Mouse (Mus musculus): ENCODE measurements around the gene Dcaf12.

The Dcaf12 gene

GRCm38 (mm10) chr4:41313722-41314121, 967 bp downstream of the Dcaf12 start:
- no peak for ATAC-seq (ENCODE audit: insufficient number of reproducible peaks, low FRiP score, low TSS enrichment)

DNA sequence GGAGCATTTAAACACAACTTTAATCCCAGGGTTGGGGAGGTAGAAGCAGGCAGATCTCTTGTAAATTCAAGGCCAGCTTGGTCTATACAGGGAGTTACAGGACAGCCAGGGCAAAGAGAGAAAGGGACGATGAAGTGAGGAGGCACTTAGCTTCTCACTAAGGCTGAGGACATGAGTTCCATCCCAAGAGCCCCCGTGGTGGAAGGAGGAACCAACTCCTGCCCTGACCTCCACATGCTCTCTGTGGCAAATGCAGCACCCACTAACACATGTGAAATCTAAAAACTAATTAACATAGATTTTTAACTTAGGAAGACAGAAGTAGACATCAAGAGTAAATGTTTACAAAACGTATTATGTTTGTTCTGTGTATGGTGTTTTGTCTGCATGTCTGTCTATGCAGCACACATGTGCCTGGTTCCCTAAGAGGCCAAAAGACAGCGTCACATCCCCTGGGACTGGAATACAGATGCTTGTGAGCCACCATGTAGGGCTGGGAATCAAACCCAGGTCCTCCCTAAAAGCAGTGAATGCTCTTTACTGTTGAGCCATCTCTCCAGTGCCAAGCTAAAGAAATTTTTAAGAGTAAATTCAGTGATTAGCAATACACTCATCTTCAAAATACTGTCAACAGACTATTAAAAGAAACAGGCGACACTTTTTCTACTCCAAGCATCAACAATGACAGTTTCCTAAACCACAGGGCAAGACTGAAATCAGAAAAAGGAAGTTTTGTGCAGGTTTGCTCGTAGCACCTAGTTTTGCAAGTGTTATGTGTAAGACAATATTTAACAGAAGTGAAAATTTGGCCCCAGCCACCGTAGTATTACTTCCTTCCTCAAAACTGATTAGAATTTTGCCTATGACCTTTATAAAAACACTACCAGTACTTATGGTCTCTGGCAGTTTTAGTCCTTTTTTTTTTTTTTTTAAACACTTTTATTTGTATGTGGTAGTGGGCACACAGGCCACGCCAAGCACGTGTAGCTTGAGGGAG, 3.8 kb downstream of the Dcaf12 start:
- ATAC-seq (ENCODE audit: insufficient number of reproducible peaks, low FRiP score, low TSS enrichment) = no peak

DNA sequence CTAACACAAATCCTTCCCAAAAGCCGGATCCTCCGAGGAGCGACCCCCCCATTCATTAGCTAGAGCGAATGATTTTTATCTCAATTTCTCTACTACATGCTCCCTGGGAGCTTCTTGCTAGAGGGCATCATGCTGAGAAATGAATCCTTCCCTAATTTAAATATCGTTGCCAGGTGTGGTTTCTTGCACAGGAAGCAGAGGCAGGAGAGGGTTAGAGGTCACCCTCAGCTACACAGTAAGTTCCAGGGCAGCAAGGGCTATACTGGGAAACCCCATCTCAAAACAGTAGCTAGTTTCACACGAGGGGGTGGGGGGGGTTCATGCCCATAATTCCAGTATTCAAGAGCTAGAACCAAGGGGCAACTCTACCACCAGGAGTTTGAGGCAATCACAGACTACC, 7.3 kb downstream of the Dcaf12 start:
- no peak for ATAC-seq (ENCODE audit: insufficient number of reproducible peaks, low FRiP score, low TSS enrichment)

DNA sequence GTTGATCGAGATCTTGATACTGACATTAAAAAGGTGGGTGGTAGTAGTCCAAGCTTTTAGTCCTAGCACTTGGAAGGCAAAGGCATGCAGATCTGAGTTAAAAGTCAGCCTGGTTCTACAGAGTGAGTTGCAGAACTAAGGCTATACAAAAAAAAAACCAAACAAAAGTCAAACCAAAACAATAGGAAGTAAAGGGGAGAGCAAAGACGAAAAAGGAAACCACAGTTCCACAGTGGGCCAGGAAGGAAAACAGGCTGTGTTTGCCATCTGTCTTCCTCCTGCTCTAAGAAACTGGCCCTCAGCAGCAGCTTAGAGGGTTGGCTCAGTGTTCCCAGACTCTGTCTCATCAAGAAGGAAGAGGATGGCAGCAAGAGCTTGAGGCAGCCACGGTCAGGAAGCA, 10.4 kb downstream of the Dcaf12 start:
- ATAC-seq (ENCODE audit: insufficient number of reproducible peaks, low FRiP score, low TSS enrichment) = 0 out of 2 replicates have a peak, but pooled peaks have one; percentile 45

DNA sequence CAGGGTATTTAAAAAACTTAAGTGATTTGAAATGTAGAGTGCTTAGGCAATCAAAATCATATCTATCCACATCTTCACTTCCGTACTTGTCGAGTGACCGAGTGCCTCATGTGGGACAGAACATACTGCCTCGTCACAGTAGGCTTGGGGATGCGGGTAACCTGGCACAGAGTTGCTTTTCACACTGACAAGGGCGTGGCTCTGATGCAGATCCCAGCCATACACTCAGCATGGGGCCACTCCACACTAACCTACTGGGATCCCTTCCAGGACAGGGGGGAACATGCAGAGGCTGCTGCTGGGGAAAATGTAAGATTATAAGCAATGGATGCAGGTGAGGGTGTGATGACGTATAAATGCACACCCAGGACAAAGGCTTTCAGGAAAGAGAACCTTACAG, 11.0 kb downstream of the Dcaf12 start:
- no peak for ATAC-seq (ENCODE audit: insufficient number of reproducible peaks, low FRiP score, low TSS enrichment)

- no peak for ATAC-seq (ENCODE audit: insufficient number of reproducible peaks, low FRiP score, low TSS enrichment)
These were observed 15.7 kb downstream of the Dcaf12 start for GRCm38 (mm10) chr4:41298976-41299375.

GRCm38 (mm10) chr4:41295960-41296359, 18.7 kb downstream of the Dcaf12 start:
- no peak for ATAC-seq (ENCODE audit: insufficient number of reproducible peaks, low FRiP score, low TSS enrichment)

DNA sequence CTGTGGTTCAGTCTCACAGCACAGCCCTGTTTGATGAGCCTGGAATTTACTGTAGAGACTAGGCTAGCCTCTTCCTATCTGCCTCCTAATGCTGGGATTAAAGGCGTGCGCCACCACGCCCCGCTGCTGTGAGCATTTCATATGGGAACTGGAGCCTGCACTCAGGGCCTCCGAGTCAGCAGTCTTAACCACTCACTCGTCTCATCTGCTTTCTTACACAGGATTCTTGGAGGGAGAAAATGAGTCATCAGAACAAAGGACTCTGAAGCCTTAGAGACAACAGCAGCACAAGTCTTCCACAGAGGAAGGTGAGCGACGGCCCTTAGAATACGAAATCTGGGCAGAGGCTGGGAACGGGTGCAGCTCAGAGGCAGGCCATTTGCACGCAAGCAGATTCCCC, 19.2 kb downstream of the Dcaf12 start:
- ATAC-seq (ENCODE audit: insufficient number of reproducible peaks, low FRiP score, low TSS enrichment) = no peak

- ATAC-seq (ENCODE audit: insufficient number of reproducible peaks, low FRiP score, low TSS enrichment) = no peak
These were observed 20.8 kb downstream of the Dcaf12 start for GRCm38 (mm10) chr4:41293907-41294306.

DNA sequence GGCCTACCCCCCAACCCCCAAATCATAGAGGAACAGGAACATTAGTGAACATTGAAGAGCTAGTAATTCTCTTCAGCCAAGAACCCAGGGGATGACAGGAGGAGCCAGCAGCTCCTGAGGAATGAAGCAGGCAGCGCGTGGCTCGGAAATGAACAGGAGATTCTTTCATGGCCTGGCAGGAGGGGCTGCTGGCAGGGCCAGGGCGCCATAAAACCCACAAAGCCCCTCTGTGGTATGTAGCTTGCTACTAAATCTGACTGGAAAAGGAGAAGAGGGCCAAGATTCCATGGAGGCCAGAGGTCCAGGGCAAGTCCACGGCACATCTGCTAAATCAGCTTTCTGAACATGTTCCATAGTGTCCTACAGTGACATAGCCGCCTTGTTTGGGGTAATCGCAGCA, 24.9 kb downstream of the Dcaf12 start:
- no peak for ATAC-seq (ENCODE audit: insufficient number of reproducible peaks, low FRiP score, low TSS enrichment)

- no peak for ATAC-seq (ENCODE audit: insufficient number of reproducible peaks, low FRiP score, low TSS enrichment)
These were observed 28.3 kb downstream of the Dcaf12 start for GRCm38 (mm10) chr4:41286420-41286819.

DNA sequence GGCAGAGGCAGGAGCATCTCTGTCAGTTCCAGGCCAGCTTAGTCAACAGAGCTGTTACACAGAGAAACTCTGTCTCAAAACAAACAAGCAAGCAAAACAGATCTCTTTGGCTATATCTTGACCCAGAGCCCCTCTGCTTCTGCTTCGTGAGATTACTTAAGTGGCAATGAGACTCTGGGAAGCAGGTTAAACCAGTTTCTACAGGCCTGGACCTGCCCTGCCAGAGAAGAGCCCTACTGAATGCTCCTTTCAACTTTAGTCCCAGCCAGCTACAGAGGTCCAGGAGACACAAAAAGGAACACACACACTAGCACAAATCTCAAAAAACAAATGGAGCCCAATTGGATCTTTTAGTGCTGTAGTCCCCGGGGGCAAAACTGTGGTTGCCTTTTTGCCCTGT, 30.6 kb downstream of the Dcaf12 start:
- ATAC-seq (ENCODE audit: insufficient number of reproducible peaks, low FRiP score, low TSS enrichment) = no peak

DNA sequence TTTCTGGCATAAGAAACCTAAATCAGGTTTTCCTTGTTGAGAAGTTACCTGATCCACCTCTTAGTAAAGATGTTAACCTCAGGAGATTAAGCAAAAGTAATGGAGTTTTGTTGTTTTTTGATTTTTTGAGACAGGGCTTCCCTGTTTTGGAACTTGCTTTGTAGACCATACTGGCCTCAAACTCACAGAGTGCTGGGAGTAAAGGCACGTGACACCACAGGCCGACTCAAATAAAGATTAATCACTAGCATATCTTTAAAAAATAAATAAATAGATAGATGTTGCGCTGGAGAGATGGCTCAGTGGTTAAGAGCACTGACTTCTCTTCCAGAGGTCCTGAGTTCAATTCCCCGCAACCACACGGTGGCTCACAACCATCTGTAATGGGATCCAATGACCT, 38.8 kb downstream of the Dcaf12 start:
- no peak for ATAC-seq (ENCODE audit: insufficient number of reproducible peaks, low FRiP score, low TSS enrichment)

DNA sequence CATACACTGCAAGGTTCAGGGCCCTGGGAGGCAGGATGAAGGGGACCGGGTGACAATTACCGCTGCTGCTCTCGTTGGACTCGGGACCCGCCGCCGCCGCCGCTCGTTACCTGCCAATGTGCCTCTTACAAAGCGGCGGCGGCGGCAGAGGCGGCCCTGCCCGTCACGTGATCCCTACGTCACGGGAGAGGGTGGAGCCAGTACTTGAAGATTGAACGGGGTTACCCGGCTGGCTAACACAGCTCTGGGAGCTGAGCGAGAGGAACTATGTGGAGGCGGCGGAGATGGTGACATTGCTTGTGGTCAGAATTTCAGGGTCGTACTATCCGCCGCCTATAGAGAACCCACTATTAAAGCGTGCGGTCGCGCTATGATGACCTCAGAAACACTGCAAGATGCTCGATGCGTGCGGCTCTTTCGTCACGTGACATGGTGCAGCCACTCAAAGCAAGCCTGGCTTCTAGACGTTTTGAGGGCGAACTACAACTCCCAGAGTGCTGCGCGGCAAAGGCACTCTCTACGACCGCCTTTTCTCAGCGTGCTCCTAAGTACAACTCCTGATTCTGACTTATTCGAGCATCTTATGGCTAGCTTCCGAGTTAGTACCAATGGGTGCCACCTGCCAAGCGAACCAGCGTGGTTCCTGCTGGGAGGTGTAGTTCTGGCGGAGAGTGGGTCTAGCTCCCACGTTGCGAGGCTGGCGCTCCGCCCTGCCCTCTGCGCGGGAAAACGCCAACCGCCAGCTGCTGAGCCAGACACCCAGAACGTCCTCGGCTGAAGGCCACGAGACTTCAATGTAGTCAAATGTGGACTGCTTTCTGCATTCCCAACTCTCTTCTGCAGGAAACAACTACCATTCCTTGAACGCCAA, 39.5 kb downstream of the Dcaf12 start, which contains the start of gene Ubap2:
TSS of gene Ubap2 (minus strand) at position 165 of the 871 bp plus-strand sequence.
- ATAC-seq (ENCODE audit: insufficient number of reproducible peaks, low FRiP score, low TSS enrichment) = peak; percentile 96

GRCm38 (mm10) chr4:41274377-41274979, 40.2 kb downstream of the Dcaf12 start:
- ATAC-seq (ENCODE audit: insufficient number of reproducible peaks, low FRiP score, low TSS enrichment) = peak; percentile 57

DNA sequence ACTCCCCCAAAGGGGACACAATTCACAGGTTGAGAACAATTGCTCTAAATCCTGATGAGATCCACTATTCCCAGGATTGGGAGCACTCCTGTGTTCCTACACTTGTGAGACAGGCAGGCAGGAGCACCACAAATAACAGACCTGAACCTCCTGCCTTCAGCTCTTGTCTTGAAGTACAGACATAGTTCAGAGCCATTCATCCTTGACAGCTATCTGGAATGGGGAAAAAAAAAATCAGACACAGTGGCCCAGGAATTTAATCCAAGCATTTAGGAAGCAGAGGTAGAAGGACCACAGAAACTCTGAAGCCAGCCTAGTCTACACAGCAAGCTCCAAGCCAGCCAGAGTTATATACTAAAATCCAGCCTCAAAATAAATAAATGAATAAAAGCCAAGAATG, 46.6 kb downstream of the Dcaf12 start:
- no peak for ATAC-seq (ENCODE audit: insufficient number of reproducible peaks, low FRiP score, low TSS enrichment)

DNA sequence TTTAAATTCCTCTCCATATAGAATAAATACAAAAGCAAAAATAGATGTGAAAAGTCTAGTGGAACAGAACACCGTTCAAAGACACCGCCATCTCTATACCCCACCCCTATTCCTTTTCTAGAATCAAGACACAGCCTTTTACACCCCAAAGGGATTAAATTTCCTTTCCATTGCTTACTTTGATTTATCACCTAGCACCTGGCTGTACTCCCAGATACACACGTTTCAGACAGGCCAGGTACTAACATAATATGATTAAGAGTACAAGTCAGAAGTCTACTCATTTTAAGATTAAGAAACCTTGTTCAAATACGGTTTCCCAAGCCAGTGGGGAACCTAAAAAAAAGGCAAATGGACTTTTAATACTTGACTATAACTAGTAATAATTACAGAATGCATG, 48.3 kb downstream of the Dcaf12 start:
- no peak for ATAC-seq (ENCODE audit: insufficient number of reproducible peaks, low FRiP score, low TSS enrichment)

GRCm38 (mm10) chr4:41260691-41261090, 54.0 kb downstream of the Dcaf12 start:
- ATAC-seq (ENCODE audit: insufficient number of reproducible peaks, low FRiP score, low TSS enrichment) = no peak

DNA sequence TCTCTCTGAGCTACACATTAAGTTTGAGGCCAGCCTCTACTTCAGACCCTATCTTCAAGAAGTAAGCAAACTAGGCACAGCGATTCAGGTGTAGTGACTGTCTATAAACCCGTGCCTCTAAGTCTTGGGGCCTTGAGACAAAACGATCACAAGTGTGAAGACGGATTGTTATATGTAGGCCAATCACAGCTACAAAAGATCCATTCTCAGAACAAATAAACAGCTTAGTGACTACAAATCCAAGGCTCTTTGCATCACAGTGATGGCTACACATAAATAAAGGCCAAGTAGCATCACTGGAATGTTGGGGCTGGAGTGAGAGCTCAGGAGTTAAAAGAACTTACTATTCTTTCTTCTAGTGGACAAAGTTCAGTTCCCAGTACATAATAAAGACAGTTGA, 55.7 kb downstream of the Dcaf12 start:
- no peak for ATAC-seq (ENCODE audit: insufficient number of reproducible peaks, low FRiP score, low TSS enrichment)

DNA sequence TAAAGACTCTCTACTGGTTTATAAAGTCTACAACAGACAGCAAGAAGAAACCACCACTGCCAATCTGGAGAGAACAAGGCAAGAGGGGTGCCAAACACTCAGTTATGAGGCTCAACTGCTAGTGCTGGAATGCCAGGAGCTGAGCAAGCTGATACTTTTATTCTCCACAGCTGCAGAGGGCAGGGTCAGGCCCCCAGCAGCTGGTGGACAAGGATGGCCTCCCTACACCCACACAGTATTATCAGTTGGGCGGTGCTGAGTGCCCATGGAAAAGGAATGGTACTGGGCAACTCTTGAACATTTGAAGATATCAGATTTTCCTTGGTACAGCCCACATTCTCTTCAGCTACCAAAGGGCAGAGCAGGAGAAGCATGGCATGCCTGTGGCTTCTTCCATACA, 56.9 kb downstream of the Dcaf12 start:
- no peak for ATAC-seq (ENCODE audit: insufficient number of reproducible peaks, low FRiP score, low TSS enrichment)
